Mouse (Mus musculus) midbrain, embryonic 13.5 days (tissue): ENCODE data around the gene Brd1. TPM values are rescaled to one million over a fixed set of nuclear protein-coding genes. Genes with fewer than 3 reads are reported as not detected.

Experiments
- polyA plus RNA-seq: library from polyadenylated mRNA; unstranded; fragments of >200 nt; fragmentation: Nextera tagmentation; extraction: Ambion mirVana; gene quantifications from 2 replicates; pipeline ENCODE4 v1.2.1, GENCODE M21; 2015

The Brd1 gene
- polyA plus RNA-seq, 1 experiment from 2014 or later = 29.1 TPM

Other genes starting within 250 kb of the Brd1 start
- not detected in 2 replicates for gene Zdhhc25, start 133.9 kb downstream of the Brd1 start, polyA plus RNA-seq
- gene Zbed4, start 17.4 kb upstream of the Brd1 start, polyA plus RNA-seq = 28.0 and 28.7 TPM in 2 replicates
- gene Alg12, start 85.1 kb upstream of the Brd1 start, polyA plus RNA-seq = 7.4 and 7.5 TPM in 2 replicates
- gene Creld2, start 85.4 kb upstream of the Brd1 start, polyA plus RNA-seq = 55.7 and 56.2 TPM in 2 replicates
- 42.0 and 47.6 TPM in 2 replicates for gene Pim3, start 128.0 kb upstream of the Brd1 start, polyA plus RNA-seq
- gene Ttll8, start 220.2 kb upstream of the Brd1 start, polyA plus RNA-seq = not detected in 2 replicates
- gene Mlc1, start 244.8 kb upstream of the Brd1 start, polyA plus RNA-seq = 5.7 and 8.1 TPM in 2 replicates
- gene Mov10l1, start 248.7 kb upstream of the Brd1 start, polyA plus RNA-seq = not detected in 2 replicates